Mouse (Mus musculus): ENCODE measurements at regions not wholly inside any gene's neighbourhood (a gene's known extent, or its start where the extent isn't known, plus 50 kb on each side); places are given as distances from the start of the nearest gene placed in this dataset.
A peak's percentile ranks its signal among the peaks of the same experiment; 100 is the strongest.

GRCm38 (mm10) chr19:26140647-26141046 lies 464.2 kb upstream of the Smarca2 start:
- ATAC-seq (ENCODE audit: low FRiP score, low TSS enrichment) (no peak), DNase-seq (no peak)
- Histone ChIP-seq H3K36me3 (ENCODE audit: control insufficient read depth, insufficient read depth, low read length) (no peaks in the 10 kb centered on the region), H3K4me1 (ENCODE audit: control insufficient read depth, insufficient read depth, low read length) (no peaks in the 10 kb centered on the region), H3K4me2 (ENCODE audit: low read length) (no peak overlapping the region), H3K9me3 (ENCODE audit: control insufficient read depth, low read length) (no peaks in the 10 kb centered on the region), H3K27me3 (ENCODE audit: control insufficient read depth, insufficient read depth, low read length) (no peaks in the 10 kb centered on the region), H3K4me3 (replicated peaks; ENCODE audit: low read depth, low read length) (no peak overlapping the region), H3K27ac (replicated peaks; ENCODE audit: low read depth, low read length) (no peak overlapping the region), H3K9ac (replicated peaks; ENCODE audit: low read length) (no peak overlapping the region)
- 92% methylated on average over 2 of the region's 2 CpGs for WGBS

- 99% methylated on average over 2 of the region's 2 CpGs for WGBS
- no peak overlapping the region for H3K4me3 ChIP-seq (replicated peaks; ENCODE audit: low read depth, low read length)
- no peaks in the 10 kb centered on the region for H3K27me3 ChIP-seq (ENCODE audit: control insufficient read depth, insufficient read depth, low read length)
- no peak overlapping the region for H3K27ac ChIP-seq (replicated peaks; ENCODE audit: low read depth, low read length)
- H3K4me1 ChIP-seq (ENCODE audit: control insufficient read depth, insufficient read depth, low read length): no peaks in the 10 kb centered on the region
- H3K36me3 ChIP-seq (ENCODE audit: control insufficient read depth, insufficient read depth, low read length): no peaks in the 10 kb centered on the region
- H3K9ac ChIP-seq (replicated peaks; ENCODE audit: low read length): no peak overlapping the region
- ATAC-seq (ENCODE audit: low FRiP score, low TSS enrichment) (no peak), DNase-seq (no peak)
- H3K4me2 ChIP-seq (ENCODE audit: low read length): no peak overlapping the region
- H3K9me3 ChIP-seq (ENCODE audit: control insufficient read depth, low read length): no peaks in the 10 kb centered on the region
Observed at GRCm38 (mm10) chr19:26143539-26143938, 461.3 kb upstream of the Smarca2 start.

DNA sequence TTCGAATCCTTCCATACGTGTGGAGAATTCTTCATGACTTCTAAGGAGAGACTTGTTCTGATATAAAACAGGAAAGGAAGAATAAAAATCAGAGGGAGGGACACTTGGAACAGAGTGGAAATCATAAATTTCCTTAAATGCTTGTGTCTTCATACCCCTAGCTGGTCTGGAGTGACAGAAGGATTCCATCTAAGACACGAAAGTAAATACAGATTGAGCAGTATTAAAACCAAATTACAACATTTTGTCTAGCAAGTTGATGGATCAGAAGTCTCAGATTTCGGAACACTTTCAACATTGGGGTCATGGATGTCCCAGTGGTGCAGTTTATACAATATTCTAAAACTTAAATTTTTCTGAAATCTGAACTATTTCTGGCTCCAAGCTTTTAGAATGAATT lies 453.6 kb upstream of the Smarca2 start:
- ATAC-seq (ENCODE audit: low FRiP score, low TSS enrichment): no peak
- Histone ChIP-seq H3K36me3 (ENCODE audit: control insufficient read depth, insufficient read depth, low read length) (no peaks in the 10 kb centered on the region), H3K4me3 (replicated peaks; ENCODE audit: low read depth, low read length) (no peak overlapping the region), H3K27ac (replicated peaks; ENCODE audit: low read depth, low read length) (no peak overlapping the region), H3K27me3 (ENCODE audit: control insufficient read depth, insufficient read depth, low read length) (no peaks in the 10 kb centered on the region), H3K4me2 (ENCODE audit: low read length) (no peak overlapping the region), H3K4me1 (ENCODE audit: control insufficient read depth, insufficient read depth, low read length) (no peaks in the 10 kb centered on the region), H3K9me3 (ENCODE audit: control insufficient read depth, low read length) (no peaks in the 10 kb centered on the region), H3K9ac (replicated peaks; ENCODE audit: low read length) (no peak overlapping the region)
- WGBS: 89% methylated on average over 4 of the region's 4 CpGs
- DNase-seq: no peak

DNA sequence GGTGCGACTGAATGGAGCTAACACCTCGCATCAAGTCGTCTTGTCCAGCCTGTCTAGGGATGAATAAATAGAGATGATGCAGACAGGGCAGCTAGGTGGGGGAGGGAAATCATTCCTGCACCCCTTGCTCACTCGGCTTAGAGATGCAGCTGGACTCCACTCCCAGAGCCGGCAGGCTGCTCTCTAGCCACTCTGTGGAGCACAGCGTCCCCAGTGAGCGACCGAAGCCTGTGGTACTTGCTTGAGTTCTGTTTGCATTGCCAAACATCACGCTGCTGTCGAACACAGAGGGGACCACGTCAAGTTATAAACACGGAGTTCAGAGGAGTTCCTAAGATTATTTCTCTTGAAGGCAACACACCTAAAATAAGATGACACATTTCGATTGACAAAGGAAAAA lies 439.9 kb upstream of the Smarca2 start:
- no peak overlapping the region for H3K4me3 ChIP-seq (replicated peaks; ENCODE audit: low read depth, low read length)
- 28% methylated on average over 13 of the region's 13 CpGs for WGBS

DNA sequence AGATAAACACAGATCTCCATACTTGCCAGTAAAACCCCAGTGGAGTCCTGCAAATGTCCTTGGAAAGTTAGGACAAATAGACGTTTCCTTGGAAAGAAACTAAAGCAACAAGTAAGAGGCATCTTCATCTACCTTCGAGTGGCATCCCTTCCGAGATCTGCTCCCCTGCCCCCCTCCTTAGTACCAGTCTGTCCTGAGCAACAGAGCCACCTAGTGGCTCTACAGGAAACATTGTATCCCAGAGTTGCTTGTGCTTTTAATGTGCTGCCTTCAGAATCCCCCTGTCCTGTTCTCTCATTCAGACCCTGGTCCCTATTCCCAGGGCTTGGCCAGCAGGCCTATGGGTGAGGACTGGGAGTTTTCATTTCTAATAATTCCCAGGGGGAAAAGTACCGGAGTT lies 423.1 kb upstream of the Smarca2 start:
- no peak overlapping the region for H3K4me3 ChIP-seq (replicated peaks; ENCODE audit: low read depth, low read length)
- peak; percentile 39 for DNase-seq
- ATAC-seq (ENCODE audit: low FRiP score, low TSS enrichment): no peak
- whole genome bisulfite sequencing: 26% methylated on average over 4 of the region's 4 CpGs
- no peak overlapping the region for H3K27ac ChIP-seq (replicated peaks; ENCODE audit: low read depth, low read length)
- no peaks in the 10 kb centered on the region for H3K9me3 ChIP-seq (ENCODE audit: control insufficient read depth, low read length)
- H3K4me2 ChIP-seq (ENCODE audit: low read length): no peak overlapping the region
- H3K9ac ChIP-seq (replicated peaks; ENCODE audit: low read length): no peak overlapping the region
- H3K27me3 ChIP-seq (ENCODE audit: control insufficient read depth, insufficient read depth, low read length): no peaks in the 10 kb centered on the region
- no peaks in the 10 kb centered on the region for H3K36me3 ChIP-seq (ENCODE audit: control insufficient read depth, insufficient read depth, low read length)
- H3K4me1 ChIP-seq (ENCODE audit: control insufficient read depth, insufficient read depth, low read length): no peaks in the 10 kb centered on the region

More for the DNA sequence above, 439.9 kb upstream of the Smarca2 start:
- Histone ChIP-seq H3K9ac (replicated peaks; ENCODE audit: low read length) (no peak overlapping the region), H3K9me3 (ENCODE audit: control insufficient read depth, low read length) (no peaks in the 10 kb centered on the region), H3K4me1 (ENCODE audit: control insufficient read depth, insufficient read depth, low read length) (no peaks in the 10 kb centered on the region), H3K27ac (replicated peaks; ENCODE audit: low read depth, low read length) (no peak overlapping the region), H3K4me2 (ENCODE audit: low read length) (peak overlapping the region; percentile 31), H3K36me3 (ENCODE audit: control insufficient read depth, insufficient read depth, low read length) (no peaks in the 10 kb centered on the region), H3K27me3 (ENCODE audit: control insufficient read depth, insufficient read depth, low read length) (no peaks in the 10 kb centered on the region)
- DNase-seq (peak; percentile 51), ATAC-seq (ENCODE audit: low FRiP score, low TSS enrichment) (no peak)

DNA sequence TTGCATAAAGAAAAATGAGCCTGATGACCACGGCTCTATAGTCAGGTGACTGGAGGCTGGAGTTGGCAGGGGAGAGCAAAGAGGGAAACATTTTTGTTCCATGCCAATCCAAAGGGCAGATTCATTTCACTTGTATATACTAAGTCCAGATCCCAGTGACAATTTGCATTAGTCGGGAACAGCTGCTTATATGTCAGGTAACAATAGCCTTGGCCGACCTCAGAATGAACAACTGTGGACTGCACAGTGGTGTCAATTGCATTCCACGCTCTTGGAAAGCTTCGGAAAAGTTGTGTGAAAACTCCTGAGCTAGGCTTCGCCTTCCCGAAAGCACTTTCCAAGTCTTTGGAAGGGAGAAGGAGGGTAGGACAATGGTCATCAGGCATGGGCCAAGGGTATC lies 419.8 kb upstream of the Smarca2 start:
- no peak overlapping the region for H3K27ac ChIP-seq (replicated peaks; ENCODE audit: low read depth, low read length)
- no peak for ATAC-seq (ENCODE audit: low FRiP score, low TSS enrichment)
- no peaks in the 10 kb centered on the region for H3K4me1 ChIP-seq (ENCODE audit: control insufficient read depth, insufficient read depth, low read length)
- H3K27me3 ChIP-seq (ENCODE audit: control insufficient read depth, insufficient read depth, low read length): no peaks in the 10 kb centered on the region
- H3K4me3 ChIP-seq (replicated peaks; ENCODE audit: low read depth, low read length): no peak overlapping the region
- no peaks in the 10 kb centered on the region for H3K9me3 ChIP-seq (ENCODE audit: control insufficient read depth, low read length)
- 84% methylated on average over 7 of the region's 7 CpGs for WGBS
- H3K4me2 ChIP-seq (ENCODE audit: low read length): no peak overlapping the region
- H3K36me3 ChIP-seq (ENCODE audit: control insufficient read depth, insufficient read depth, low read length): no peaks in the 10 kb centered on the region
- no peak for DNase-seq
- no peak overlapping the region for H3K9ac ChIP-seq (replicated peaks; ENCODE audit: low read length)

- Histone ChIP-seq H3K4me1 (ENCODE audit: control insufficient read depth, insufficient read depth, low read length) (no peaks in the 10 kb centered on the region), H3K27me3 (ENCODE audit: control insufficient read depth, insufficient read depth, low read length) (no peaks in the 10 kb centered on the region), H3K27ac (replicated peaks; ENCODE audit: low read depth, low read length) (no peak overlapping the region), H3K36me3 (ENCODE audit: control insufficient read depth, insufficient read depth, low read length) (no peaks in the 10 kb centered on the region), H3K9me3 (ENCODE audit: control insufficient read depth, low read length) (no peaks in the 10 kb centered on the region), H3K4me2 (ENCODE audit: low read length) (no peak overlapping the region), H3K9ac (replicated peaks; ENCODE audit: low read length) (no peak overlapping the region), H3K4me3 (replicated peaks; ENCODE audit: low read depth, low read length) (no peak overlapping the region)
- 84% methylated on average over 1 of the region's 1 CpGs for WGBS
- no peak for ATAC-seq (ENCODE audit: low FRiP score, low TSS enrichment)
- DNase-seq: no peak
Observed at GRCm38 (mm10) chr19:26190803-26191202, 414.0 kb upstream of the Smarca2 start.

- no peak overlapping the region for H3K4me3 ChIP-seq (replicated peaks; ENCODE audit: low read depth, low read length)
- H3K9me3 ChIP-seq (ENCODE audit: control insufficient read depth, low read length): no peaks in the 10 kb centered on the region
- no peaks in the 10 kb centered on the region for H3K36me3 ChIP-seq (ENCODE audit: control insufficient read depth, insufficient read depth, low read length)
- no peaks in the 10 kb centered on the region for H3K4me1 ChIP-seq (ENCODE audit: control insufficient read depth, insufficient read depth, low read length)
- no peaks in the 10 kb centered on the region for H3K27me3 ChIP-seq (ENCODE audit: control insufficient read depth, insufficient read depth, low read length)
- H3K4me2 ChIP-seq (ENCODE audit: low read length): no peak overlapping the region
- no peak for ATAC-seq (ENCODE audit: low FRiP score, low TSS enrichment)
- WGBS: 82% methylated on average over 1 of the region's 1 CpGs
- no peak overlapping the region for H3K27ac ChIP-seq (replicated peaks; ENCODE audit: low read depth, low read length)
- DNase-seq: peak; percentile 74
- no peak overlapping the region for H3K9ac ChIP-seq (replicated peaks; ENCODE audit: low read length)
Observed at GRCm38 (mm10) chr19:26193664-26194063, 411.2 kb upstream of the Smarca2 start.

DNA sequence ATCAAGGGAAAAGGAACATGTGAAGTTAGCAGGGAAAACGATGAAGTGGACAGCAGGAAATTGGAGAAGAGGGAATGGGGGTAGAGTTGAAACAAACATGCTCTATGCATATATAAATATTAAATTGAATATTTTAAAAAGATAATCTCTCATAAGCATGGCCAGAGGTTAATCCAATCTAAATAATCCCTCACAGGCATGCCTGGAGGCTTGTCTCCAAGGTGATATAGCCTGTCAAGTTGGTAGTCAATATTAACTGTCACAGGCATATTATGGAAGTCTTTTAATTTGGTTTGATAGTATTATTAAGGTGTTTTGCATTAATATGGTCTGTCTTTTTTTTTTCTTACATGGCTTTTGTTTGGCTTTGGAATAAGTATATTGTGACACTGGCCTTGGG lies 396.1 kb upstream of the Smarca2 start:
- WGBS: 3% methylated on average over 1 of the region's 1 CpGs
- DNase-seq: peak; percentile 57
- H3K27ac ChIP-seq (replicated peaks; ENCODE audit: low read depth, low read length): no peak overlapping the region

More for the DNA sequence above, 396.1 kb upstream of the Smarca2 start:
- H3K9ac ChIP-seq (replicated peaks; ENCODE audit: low read length): no peak overlapping the region
- no peak; the same call in 1 of the 2 replicates for ATAC-seq (ENCODE audit: low FRiP score, low TSS enrichment)
- H3K27me3 ChIP-seq (ENCODE audit: control insufficient read depth, insufficient read depth, low read length): no peaks in the 10 kb centered on the region
- no peak overlapping the region for H3K4me2 ChIP-seq (ENCODE audit: low read length)
- no peaks in the 10 kb centered on the region for H3K36me3 ChIP-seq (ENCODE audit: control insufficient read depth, insufficient read depth, low read length)
- H3K9me3 ChIP-seq (ENCODE audit: control insufficient read depth, low read length): no peaks in the 10 kb centered on the region
- H3K4me3 ChIP-seq (replicated peaks; ENCODE audit: low read depth, low read length): no peak overlapping the region
- H3K4me1 ChIP-seq (ENCODE audit: control insufficient read depth, insufficient read depth, low read length): no peaks in the 10 kb centered on the region
